Mouse (Mus musculus) CD8-positive naive resting alpha-beta T cell, adult 2 months (primary cell): ENCODE measurements around the gene Hdac4.
A peak's percentile ranks its signal among the peaks of the same experiment; 100 is the strongest.

ENCODE experiments used
- DNase-seq, 2 experiments: peaks; one replicate each; pipeline ENCODE4 v3.0.0; 2022; ENCODE audit warnings: low read depth in 2 of 2, low spot score in 2 of 2

Hdac4 gene

DNA sequence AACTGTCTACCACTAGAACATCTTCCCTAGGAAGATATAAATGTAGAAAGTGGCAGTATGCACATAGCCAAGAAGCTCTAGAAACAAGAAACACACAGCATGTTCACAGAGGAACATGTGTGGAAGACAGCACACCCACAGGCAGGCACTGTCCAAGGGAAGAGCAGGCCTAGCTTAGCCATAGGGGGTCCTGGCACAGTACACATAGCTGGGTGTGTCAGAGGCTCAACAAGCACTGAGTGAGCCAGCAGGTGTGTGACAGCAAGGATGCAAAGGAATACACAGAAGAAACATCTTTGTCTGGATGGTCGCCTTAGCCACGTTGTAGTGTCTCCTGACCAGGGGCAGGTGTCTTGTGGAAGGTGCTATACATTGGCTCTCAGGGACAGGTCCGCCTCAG lies 132.2 kb downstream of the Hdac4 start:
- no peak for DNase-seq

DNA sequence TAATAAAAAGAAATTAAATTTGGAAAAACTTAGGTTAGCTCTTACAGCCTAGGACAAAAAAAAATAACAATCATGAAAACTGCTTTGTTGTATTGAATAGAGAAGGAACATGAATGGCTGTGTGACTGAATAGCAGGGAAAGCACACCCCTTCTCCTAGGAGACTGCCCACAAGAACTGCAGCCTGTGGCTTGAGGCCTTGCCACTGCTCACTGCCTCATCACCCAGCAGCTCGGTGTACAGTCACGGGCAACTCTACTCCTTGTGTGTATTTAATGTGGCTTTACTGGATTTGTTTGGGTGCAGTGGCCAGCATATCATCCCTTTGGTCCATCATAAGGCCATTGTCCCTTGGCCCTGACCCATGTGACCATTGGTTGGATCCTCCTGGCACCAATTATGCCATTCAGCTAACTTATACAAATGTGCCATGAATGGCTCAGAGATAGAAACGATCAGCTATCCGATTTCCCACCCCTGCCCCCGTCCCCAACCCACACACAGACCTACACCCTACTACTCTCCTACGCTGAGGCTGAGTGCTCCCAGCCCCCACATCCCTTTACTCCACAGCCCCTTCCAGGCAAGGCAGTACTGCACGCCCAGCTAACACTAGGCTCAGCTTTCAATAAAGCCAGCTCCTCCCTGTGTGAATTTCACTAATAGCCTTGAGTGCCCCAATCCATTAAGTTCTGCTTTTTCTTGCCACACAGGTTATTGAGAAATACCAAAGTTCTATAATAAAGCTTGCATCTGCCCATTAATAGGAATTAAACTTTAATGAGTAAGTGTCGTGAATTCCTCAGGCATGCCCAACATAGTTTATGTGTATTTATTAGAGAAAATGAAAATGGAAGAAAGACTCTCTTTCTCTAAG lies 134.1 kb downstream of the Hdac4 start:
- DNase-seq, result no peak

DNA sequence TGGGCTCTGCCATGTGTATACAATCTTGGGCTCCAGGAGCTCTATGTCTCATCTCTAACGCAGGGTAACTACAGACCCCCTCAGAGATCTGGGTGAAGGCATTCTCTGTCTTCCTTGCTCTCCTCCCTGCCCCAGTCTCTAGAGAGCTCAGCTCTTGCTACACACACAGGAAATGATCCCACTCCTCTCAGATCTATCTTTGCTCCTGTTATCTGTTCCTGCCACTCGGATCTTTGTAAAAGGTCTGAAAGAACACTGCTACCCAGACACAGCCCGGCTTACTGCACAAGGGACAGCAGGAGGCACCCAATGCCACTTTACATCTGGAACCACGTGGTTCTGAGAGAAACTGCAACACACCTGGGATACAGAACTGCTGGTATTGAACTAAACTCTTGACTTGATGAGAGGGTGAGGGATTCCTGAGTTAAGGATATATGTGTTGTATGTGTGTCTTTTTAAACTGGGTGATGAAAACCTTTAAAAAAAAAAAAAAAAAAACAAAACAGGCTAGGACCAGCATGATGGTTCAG lies 134.9 kb downstream of the Hdac4 start:
- DNase-seq, result no peak

DNA sequence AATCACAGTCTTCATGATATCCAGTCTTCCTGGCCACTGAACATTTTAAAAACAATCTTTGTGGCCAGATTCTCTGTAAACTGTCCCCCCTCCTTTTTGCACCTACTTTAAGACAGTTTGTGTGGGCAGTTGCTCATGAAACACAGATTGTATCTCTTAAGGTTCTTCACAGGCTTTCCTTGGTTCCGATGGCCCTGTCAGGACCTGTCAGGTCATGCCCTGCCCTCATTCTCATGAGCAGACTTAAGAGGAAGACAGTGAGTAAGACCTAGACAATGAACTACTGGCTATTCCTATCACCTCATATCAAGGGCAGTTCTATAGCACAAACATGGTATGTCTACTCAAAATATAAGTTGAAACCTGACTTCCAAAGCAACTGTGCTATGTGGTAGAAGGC lies 135.9 kb downstream of the Hdac4 start:
- no peak for DNase-seq

DNA sequence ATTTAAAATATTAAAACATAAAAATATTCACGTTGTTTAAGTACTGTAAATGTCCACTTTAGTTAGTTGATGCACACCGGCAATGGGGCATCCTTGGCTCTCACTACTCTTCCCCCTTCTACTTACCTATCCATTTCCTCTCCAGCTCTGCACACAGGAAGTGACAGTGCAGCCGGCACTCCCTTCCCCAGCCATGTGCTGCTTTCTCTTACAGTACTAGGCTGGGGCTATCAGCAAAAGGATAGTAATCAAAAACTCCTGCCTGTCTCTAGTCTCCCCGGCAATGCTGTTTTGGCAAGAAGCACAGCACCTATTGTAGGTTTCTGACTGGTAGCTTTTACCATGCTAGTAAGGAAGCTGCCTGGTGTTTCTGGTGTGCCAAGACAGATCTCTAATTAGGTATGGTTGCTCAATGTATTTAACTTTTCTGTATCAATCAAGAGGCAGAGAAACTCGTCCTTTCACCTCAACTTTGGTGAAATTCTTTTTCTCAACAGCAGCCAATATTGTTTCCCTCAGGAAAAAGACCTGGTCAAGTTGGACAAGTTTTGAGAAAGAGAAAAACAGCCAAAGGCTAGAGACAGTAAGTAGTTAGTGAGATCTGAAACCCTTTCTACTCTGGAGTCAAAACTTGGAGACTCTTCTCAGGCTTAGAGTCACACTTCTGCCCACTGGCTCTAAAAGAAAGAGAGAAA lies 136.6 kb downstream of the Hdac4 start:
- DNase-seq, result peak; percentile 43 to 65

DNA sequence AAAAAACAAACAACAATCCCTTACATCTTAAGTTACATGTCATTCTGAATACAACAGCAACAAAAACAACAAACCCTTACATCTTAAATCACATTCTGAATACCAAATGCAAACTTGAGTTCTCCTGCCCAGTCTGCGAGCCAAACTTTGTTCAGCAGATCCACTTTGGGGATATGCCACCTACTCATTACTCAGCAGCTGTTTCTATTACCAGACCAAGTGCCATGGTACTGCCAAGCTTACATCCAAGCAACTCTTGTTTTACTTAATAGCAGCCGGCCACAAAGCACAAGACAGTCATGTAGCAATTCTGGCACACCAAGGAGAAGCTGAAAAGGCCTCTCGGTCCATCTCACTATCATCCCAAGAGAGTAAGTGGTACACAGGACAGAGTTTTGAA lies 138.4 kb downstream of the Hdac4 start:
- DNase-seq, result no peak

DNA sequence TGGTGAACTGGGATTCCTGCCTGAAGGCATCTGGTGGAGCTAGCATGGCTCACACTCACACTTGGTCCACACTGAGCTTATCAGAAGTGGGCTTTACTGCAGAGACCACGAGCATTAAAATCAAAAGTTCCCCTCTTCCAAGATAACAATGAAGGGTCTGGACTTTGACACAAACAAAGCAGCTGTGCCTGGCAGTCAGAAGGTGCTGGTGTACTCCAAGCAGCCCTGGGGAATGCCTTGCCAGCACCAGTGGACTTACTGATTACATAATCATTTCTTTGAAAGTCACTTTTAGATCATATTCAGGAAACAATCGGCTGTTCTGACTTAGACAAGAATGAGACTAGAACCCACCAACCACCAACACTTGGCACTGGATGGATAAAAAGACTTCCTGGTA lies 140.3 kb downstream of the Hdac4 start:
- DNase-seq, result no peak

DNA sequence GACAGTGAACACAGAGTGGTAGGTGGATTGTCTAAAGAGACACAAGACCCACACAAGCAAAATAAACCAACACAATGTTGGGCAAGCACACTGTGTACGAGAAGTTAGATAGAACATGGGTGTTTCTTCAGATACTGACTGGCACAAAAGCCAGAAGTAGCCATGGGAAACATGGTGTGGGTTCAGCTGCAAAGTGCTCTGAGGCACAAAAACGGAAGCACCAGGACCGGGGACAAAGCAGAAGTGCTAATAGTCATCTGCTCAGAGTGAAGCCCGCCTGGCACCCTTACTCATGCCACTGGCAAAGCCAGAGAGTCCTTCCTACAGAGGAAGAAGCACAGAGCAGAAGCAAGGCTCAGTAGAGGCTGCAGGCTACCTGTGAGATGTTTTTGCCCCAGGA lies 143.3 kb downstream of the Hdac4 start:
- no peak for DNase-seq

DNA sequence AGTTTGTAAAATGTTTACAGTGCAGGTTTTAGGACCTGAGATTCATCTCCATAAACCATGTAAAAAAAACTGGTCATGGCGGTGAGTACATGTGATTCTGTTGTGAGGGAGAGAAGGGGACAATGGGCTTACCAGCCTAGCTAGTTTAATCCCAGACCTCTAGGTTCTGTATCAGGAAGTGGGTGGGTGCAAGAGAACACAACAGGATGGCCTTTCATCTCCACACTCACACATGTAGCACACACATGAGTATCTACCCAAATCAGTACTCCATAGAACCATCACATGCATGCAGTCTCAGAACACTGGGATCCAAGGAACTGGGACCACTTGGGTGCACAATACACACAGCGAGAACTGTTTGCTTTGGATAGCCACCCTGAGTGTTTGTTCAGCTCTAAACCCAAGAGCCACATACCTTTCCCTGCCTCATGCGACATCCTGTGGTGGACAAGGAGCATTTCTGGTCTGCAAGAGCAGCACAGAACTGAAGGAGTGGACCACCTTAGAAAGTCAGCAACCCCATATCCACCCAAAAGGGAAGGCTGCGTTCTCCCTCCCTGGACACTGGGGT lies 143.9 kb downstream of the Hdac4 start:
- DNase-seq, result peak; percentile 35 to 60

DNA sequence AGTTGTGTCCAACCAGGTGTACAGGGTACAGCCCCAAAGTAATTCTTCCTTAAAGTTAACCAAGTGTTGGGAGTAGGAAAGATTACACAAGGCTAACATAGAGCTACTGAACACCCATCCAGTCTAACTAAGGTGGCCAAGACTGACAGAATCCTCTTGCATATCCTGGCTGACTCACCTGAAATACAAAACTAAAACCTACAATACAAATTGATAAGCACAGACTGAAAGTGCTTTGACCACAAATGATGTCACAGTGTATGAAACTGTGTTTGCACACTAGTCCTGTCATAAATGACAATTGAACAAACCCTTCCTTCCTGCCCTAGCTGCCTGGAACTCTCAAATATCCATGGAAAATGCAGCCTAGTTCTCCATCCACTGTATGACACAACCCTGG lies 144.5 kb downstream of the Hdac4 start:
- peak in 1 of 2 experiments; percentile 28 for DNase-seq

DNA sequence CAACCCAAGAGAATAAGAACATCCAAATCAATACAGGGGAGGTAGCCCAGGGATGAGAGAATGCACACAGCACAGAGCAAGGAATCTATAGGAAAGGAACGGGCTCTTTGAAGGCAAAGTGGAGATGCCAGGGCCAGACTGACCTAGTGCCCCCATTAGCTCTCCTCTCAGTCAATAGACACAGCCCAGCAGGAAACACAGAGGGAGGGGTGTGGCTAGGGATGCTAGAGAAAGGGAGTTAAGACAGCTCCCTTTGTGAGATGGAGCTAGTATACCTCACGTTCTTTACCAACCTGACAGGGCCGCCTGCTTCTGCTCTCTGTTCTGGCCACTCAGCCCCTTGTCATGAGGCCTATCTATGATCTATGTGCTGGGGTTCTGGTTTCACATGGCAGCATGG lies 144.9 kb downstream of the Hdac4 start:
- DNase-seq, result no peak

DNA sequence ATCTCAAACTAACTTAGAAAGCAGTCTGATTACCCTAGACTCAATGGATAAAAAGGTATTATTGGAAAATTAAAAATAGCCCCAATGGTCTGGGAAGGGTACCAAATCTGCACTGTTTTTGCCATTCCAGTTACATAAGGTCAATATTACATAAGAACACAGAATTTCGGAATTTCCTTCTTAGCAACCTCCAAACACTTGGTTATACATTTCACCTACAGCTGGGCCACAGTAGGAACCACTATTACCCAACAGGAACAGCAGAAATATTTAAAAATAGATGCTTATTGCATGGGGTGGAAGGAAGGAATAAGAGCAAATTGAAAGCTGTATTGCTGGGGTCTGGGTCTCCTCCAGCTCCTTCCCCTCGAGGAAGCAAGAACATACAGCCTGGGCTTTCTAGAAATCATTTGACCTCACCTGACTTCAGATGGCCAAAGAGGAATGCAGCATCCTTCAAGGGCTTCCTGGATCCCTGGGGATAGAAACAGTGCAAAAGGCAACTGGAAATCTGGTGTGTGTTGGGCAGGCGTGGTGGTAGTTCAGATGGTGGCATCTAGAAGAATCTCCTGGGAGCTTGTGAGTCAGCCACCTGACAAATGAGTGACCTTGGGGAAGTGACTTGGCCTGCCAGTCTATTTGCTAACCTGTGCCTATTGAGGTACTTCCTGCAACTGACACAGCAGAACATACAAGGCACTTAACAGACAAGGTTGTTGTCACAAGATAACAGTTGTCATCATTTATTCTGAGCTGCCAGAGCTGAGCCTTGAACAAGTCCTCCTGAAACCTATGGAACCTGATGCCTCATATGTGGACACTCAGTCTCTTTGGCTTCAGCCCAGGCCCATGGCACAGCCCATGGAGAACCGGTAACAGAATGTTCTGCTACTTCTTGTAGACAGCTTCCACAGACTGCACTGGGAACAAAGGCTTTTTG lies 146.8 kb downstream of the Hdac4 start:
- DNase-seq, result no peak

DNA sequence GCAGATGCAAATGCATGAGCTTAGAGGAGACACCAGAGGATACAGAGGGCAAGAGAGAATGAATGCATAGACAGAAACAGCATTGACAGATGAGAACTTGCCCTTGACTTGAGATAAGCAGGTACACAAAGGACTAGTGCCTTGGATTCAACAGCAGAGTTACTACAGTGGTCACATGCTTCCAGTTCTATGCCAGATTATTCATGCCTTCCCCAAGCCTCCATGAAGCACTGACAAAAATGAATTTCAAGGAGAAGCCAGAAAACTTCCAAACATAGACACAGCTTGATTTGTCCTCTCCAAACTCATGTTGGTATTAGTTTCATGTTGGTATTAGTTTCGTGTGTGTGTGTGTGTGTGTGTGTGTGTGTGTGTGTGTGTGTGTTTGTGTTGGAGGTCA lies 149.8 kb downstream of the Hdac4 start:
- no peak for DNase-seq

DNA sequence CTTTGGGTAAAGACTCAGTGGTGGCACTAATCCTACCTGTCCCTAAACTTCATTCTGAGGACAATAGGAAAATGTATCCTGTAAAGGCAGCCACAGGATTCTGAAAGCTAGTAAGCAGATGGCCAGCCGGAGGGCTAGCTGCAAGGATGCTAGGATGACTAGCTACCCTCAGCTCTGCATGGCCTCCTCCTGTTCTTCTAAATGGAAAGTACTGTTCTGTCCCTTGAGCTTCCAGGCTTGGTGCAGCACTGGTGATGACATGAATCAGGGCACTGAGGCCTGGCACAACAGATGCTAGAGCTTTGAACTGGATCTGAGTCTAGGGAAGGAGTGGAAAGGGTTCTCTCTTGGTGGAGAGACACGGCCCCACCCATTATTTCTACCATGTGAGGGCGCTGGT lies 150.6 kb downstream of the Hdac4 start:
- peak in 1 of 2 experiments; percentile 25 for DNase-seq

DNA sequence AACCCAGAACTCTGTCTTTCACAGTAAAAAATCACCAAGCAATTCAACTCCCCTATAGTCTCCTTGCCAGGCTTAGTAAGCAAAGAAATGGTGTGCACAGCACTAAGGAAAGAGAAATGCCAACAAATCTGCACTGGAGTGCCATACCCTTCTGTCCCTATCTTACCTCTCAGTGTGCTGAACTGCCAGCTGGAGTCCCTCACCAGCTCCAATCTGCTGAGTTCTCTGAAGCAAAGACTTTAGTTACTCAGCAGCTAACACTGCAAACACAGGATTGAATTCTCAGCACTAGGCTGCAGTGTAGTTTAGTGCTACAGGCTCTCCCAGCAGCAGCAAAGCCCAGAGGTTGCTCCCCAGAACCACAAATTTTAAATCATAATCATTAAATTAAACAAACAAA lies 151.5 kb downstream of the Hdac4 start:
- DNase-seq, result no peak

DNA sequence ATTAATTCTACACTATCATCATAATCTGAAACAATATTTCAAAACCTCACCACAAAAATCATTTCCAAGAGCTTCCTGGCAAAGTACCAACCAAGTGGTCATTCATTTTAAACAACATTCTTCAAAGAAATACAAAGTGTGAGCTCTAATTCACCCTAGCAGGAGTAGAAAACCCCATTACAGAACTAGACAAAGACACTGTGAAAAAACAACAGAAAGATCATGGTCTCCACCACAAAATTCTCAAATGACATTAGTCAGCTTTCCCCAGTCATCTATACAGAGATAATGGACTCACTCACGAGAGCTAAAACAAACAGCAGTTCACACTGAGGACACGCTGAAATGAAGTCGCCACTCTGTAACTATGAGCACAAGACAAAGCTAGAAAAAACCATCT lies 153.4 kb downstream of the Hdac4 start:
- no peak for DNase-seq

DNA sequence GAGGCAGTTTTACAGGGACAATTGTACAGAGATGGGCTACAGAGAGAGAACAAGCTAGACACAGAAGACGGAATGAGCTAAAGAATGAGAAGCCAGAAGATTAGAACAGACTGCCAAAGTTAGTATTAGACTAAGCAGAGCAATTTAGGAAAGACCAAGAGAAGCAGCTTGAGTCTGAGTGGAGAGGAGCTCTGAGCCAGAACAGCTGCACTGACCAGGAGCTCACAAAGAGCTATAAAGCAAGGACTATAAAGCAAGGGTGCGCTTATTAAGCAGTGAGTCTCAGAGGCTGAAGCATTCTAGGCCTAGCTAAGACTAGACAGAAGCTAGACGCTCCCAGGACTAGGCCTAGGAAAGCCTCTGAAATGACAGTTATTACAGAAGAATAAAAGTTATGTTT lies 154.2 kb downstream of the Hdac4 start:
- no peak for DNase-seq

DNA sequence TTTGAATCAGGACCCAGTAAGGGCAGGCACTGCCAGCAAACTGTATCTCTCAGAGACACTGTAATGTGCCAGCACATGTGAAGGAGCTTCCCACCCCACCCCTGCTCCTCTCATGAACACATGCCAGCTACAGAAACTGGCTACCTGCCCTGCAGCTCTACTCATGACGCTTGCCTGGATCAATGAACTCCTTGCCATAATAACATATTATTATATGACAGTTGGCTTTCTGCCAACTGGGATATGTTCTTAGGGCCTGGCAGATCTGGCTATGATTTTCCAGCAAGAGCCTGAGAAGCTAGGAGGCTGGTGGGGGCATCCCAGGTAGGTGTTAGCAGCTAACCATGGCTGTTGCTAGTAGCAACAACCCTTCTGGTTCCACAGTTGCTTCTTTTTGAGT lies 156.8 kb downstream of the Hdac4 start:
- DNase-seq, result no peak

DNA sequence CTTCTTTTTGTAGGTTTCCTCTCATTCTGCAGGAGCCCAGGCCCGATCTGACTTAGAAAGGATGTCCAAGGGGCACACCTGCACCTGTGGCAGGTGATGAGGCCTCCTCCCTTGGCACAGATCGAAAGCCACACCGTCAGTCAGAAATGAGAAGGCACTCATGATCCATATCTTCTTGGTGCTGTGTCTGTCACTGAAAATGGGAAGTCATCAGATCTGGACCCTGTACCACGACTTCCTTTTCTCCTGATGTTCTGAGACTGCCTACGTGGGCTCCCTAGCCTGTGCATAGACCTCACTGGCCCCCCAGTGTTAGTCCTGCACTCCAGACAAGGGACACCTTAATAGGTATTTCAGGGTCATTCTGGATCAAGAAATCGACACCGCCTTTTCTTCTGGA lies 158.5 kb downstream of the Hdac4 start:
- no peak for DNase-seq

DNA sequence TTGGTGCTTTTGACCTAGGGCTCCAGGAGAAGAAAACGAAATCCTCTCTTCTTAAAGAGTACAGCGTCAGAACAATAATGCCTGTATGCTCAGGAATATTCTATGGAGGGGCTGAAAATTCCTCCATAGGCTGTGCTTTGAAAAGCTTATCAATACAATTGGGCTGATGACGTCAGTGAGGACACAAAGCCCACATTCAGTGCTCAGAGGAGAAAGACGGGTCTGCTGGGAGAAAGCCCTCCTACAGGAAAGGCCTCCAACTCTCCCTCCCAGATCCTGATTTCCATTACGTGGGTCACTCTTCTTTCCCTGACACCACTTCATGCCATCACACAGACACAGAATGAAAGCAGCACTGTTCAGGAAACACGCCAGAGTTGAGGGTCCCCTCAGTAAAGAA lies 159.7 kb downstream of the Hdac4 start:
- DNase-seq, result no peak

DNA sequence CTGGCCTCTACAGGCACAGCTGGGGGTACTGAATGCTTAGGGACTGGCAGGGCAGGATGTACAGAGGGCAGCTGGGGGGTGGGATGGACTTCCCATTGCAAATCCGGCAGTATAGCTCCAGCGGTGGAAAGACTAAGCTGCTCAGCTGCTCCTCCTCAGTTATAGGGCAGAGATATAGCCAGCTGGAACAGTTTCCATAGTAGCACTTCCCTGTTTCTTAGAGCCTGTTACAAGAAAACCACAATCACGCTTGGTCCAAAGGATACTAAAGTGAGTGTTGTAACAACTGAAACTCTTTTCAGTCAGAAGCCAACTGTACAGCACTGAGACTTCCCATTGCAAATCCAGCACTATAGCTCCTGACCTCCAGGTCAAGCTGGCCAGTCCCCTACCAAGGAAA lies 161.3 kb downstream of the Hdac4 start:
- DNase-seq, result no peak
